Mouse (Mus musculus) kidney, embryonic 15.5 days (tissue): ENCODE measurements around the gene Zfp648. TPM values are rescaled to one million over a fixed set of nuclear protein-coding genes. Genes with fewer than 3 reads are reported as not detected.

Experiments used
- ATAC-seq: fragments of 200-750 bp; cut with Nextera tagmentation; replicated peaks from 2 replicates; pipeline ENCODE4 v1.8.0; 2017; ENCODE audit warnings: moderate TSS enrichment; ENCODE audit not compliant: low FRiP score
- H3K27ac ChIP-seq: fragments of 300-500 bp; sonication (generic); 2 replicates; pipeline ENCODE4 v1.5.1; 2015; ENCODE audit warnings: mild to moderate bottlenecking, inconsistent platforms
- H3K27me3 ChIP-seq: fragments of 300-500 bp; sonication (generic); 2 replicates; pipeline ENCODE4 v1.6.1; 2015; ENCODE audit warnings: inconsistent platforms
- H3K36me3 ChIP-seq: fragments of 300-500 bp; sonication (generic); 2 replicates; pipeline ENCODE4 v1.6.1; 2015; ENCODE audit warnings: inconsistent platforms
- H3K4me1 ChIP-seq: fragments of 300-500 bp; sonication (generic); 2 replicates; pipeline ENCODE4 v1.6.1; 2015; ENCODE audit warnings: inconsistent platforms
- H3K4me2 ChIP-seq: fragments of 300-500 bp; sonication (generic); 2 replicates; pipeline ENCODE4 v1.6.1; 2015; ENCODE audit warnings: moderate library complexity, mild to moderate bottlenecking, inconsistent platforms
- H3K4me3 ChIP-seq: fragments of 300-500 bp; sonication (generic); replicated peaks from 2 replicates; pipeline ENCODE4 v1.5.1; 2015; ENCODE audit warnings: mild to moderate bottlenecking, inconsistent platforms
- H3K9ac ChIP-seq: fragments of 300-500 bp; sonication (generic); 2 replicates; pipeline ENCODE4 v1.6.1; 2015; ENCODE audit warnings: mild to moderate bottlenecking, inconsistent platforms
- H3K9me3 ChIP-seq: fragments of 300-500 bp; sonication (generic); replicated peaks from 2 replicates; pipeline ENCODE4 v1.6.1; 2016; ENCODE audit warnings: inconsistent platforms
- WGBS: fragments of 180-500 bp; shearing (Covaris S2); methylation state at CpG from one replicate; pipeline ENCODE4 v1.1.7; 2015; ENCODE audit warnings: mixed read lengths; 5-methylcytosine and 5-hydroxymethylcytosine counted together
- polyA plus RNA-seq: library from polyadenylated mRNA; unstranded; fragments of >200 nt; fragmentation: Nextera tagmentation; extraction: Ambion mirVana; gene quantifications from 2 replicates; pipeline ENCODE4 v1.2.1, GENCODE M21; 2015

Zfp648 gene
- polyA plus RNA-seq: 0.26 and 0.28 TPM in 2 replicates

GRCm38 (mm10) chr1:154200955-154201722 is at the start of gene Zfp648:
Gene Zfp648, plus strand, starts transcription at chr1:154201187.
- no peaks in the 10 kb centered on the region for H3K9me3 ChIP-seq
- peak; percentile 50 for ATAC-seq
- H3K4me3 ChIP-seq: no peak within 1 kb of the TSS
- no peak within 1 kb of the TSS for H3K9ac ChIP-seq
- peak within 1 kb of the TSS; percentile 32; the same call in 1 of the 2 replicates for H3K27ac ChIP-seq
- H3K4me1 ChIP-seq: peaks cover 25% of the 10 kb centered on the region
- 43% methylated on average over 14 of the region's 14 CpGs for WGBS
- H3K27me3 ChIP-seq: peaks cover 32% of the 10 kb centered on the region
- no peaks in the 10 kb centered on the region for H3K36me3 ChIP-seq
- H3K4me2 ChIP-seq: no peak within 1 kb of the TSS

- H3K27ac ChIP-seq: no peak overlapping the region
- H3K9me3 ChIP-seq: no peaks in the 10 kb centered on the region
- 83% methylated on average over 1 of the region's 1 CpGs for WGBS
- H3K27me3 ChIP-seq: no peaks in the 10 kb centered on the region
- H3K4me1 ChIP-seq: peaks cover 21% of the 10 kb centered on the region
- ATAC-seq: no peak
- no peak overlapping the region for H3K4me2 ChIP-seq
- H3K9ac ChIP-seq: no peak overlapping the region
- no peaks in the 10 kb centered on the region for H3K36me3 ChIP-seq
- H3K4me3 ChIP-seq: no peak overlapping the region
Measured at GRCm38 (mm10) chr1:154152539-154152938, 48.4 kb upstream of the Zfp648 start.

- no peak overlapping the region for H3K4me2 ChIP-seq
- no peak overlapping the region for H3K4me3 ChIP-seq
- WGBS: 80% methylated on average over 7 of the region's 7 CpGs
- H3K27ac ChIP-seq: no peak overlapping the region
- no peaks in the 10 kb centered on the region for H3K36me3 ChIP-seq
- H3K4me1 ChIP-seq: peaks cover 18% of the 10 kb centered on the region
- H3K27me3 ChIP-seq: no peaks in the 10 kb centered on the region
- no peaks in the 10 kb centered on the region for H3K9me3 ChIP-seq
- ATAC-seq: no peak
- no peak overlapping the region for H3K9ac ChIP-seq
Measured at GRCm38 (mm10) chr1:154153800-154154199, 47.2 kb upstream of the Zfp648 start.

- Histone ChIP-seq H3K4me2 (no peak overlapping the region), H3K4me1 (no peaks in the 10 kb centered on the region), H3K36me3 (no peaks in the 10 kb centered on the region), H3K27ac (no peak overlapping the region), H3K4me3 (no peak overlapping the region), H3K27me3 (no peaks in the 10 kb centered on the region), H3K9me3 (no peaks in the 10 kb centered on the region), H3K9ac (no peak overlapping the region)
- no peak for ATAC-seq
- 66% methylated on average over 14 of the region's 14 CpGs for WGBS
Measured at GRCm38 (mm10) chr1:154156177-154157062, 44.6 kb upstream of the Zfp648 start.

GRCm38 (mm10) chr1:154157131-154157530 is 43.9 kb upstream of the Zfp648 start:
- Histone ChIP-seq H3K9ac (no peak overlapping the region), H3K9me3 (no peaks in the 10 kb centered on the region), H3K4me1 (no peaks in the 10 kb centered on the region), H3K27me3 (no peaks in the 10 kb centered on the region), H3K27ac (no peak overlapping the region), H3K36me3 (no peaks in the 10 kb centered on the region), H3K4me2 (no peak overlapping the region), H3K4me3 (no peak overlapping the region)
- WGBS: 64% methylated on average over 4 of the region's 4 CpGs
- no peak for ATAC-seq

GRCm38 (mm10) chr1:154167696-154168095 is 33.3 kb upstream of the Zfp648 start:
- no peak overlapping the region for H3K4me3 ChIP-seq
- H3K27me3 ChIP-seq: no peaks in the 10 kb centered on the region
- 86% methylated on average over 6 of the region's 6 CpGs for WGBS
- no peak for ATAC-seq
- H3K9ac ChIP-seq: no peak overlapping the region
- no peaks in the 10 kb centered on the region for H3K4me1 ChIP-seq
- H3K9me3 ChIP-seq: no peaks in the 10 kb centered on the region
- H3K27ac ChIP-seq: no peak overlapping the region
- H3K36me3 ChIP-seq: no peaks in the 10 kb centered on the region
- H3K4me2 ChIP-seq: no peak overlapping the region

GRCm38 (mm10) chr1:154175334-154175733 is 25.7 kb upstream of the Zfp648 start:
- Histone ChIP-seq H3K27ac (no peak overlapping the region), H3K4me3 (no peak overlapping the region), H3K27me3 (no peaks in the 10 kb centered on the region), H3K4me1 (no peaks in the 10 kb centered on the region), H3K9me3 (no peaks in the 10 kb centered on the region), H3K36me3 (no peaks in the 10 kb centered on the region), H3K9ac (no peak overlapping the region), H3K4me2 (no peak overlapping the region)
- WGBS: 84% methylated on average over 6 of the region's 6 CpGs
- ATAC-seq: no peak

- ATAC-seq: no peak
- H3K27ac ChIP-seq: no peak overlapping the region
- H3K4me2 ChIP-seq: no peak overlapping the region
- H3K9ac ChIP-seq: no peak overlapping the region
- H3K9me3 ChIP-seq: no peaks in the 10 kb centered on the region
- H3K4me1 ChIP-seq: peaks cover 6% of the 10 kb centered on the region; the same call in 1 of the 2 replicates
- H3K4me3 ChIP-seq: no peak overlapping the region
- H3K36me3 ChIP-seq: no peaks in the 10 kb centered on the region
- WGBS: 88% methylated on average over 4 of the region's 4 CpGs
- H3K27me3 ChIP-seq: no peaks in the 10 kb centered on the region
Measured at GRCm38 (mm10) chr1:154177781-154178180, 23.2 kb upstream of the Zfp648 start.

- H3K4me3 ChIP-seq: no peak overlapping the region
- no peaks in the 10 kb centered on the region for H3K9me3 ChIP-seq
- no peak overlapping the region for H3K27ac ChIP-seq
- no peak overlapping the region for H3K9ac ChIP-seq
- ATAC-seq: no peak
- WGBS: 89% methylated on average over 8 of the region's 8 CpGs
- peaks cover 7% of the 10 kb centered on the region; the same call in 1 of the 2 replicates for H3K4me1 ChIP-seq
- no peaks in the 10 kb centered on the region for H3K36me3 ChIP-seq
- no peak overlapping the region for H3K4me2 ChIP-seq
- H3K27me3 ChIP-seq: no peaks in the 10 kb centered on the region
Measured at GRCm38 (mm10) chr1:154178541-154179155, 22.3 kb upstream of the Zfp648 start.

GRCm38 (mm10) chr1:154180952-154181351 is 20.0 kb upstream of the Zfp648 start:
- no peaks in the 10 kb centered on the region for H3K27me3 ChIP-seq
- peak; percentile 90 for ATAC-seq
- no peak overlapping the region for H3K9ac ChIP-seq
- no peak overlapping the region for H3K4me2 ChIP-seq
- H3K36me3 ChIP-seq: no peaks in the 10 kb centered on the region
- no peak overlapping the region for H3K4me3 ChIP-seq
- H3K9me3 ChIP-seq: no peaks in the 10 kb centered on the region
- 27% methylated on average over 2 of the region's 2 CpGs for WGBS
- H3K4me1 ChIP-seq: peaks cover 7% of the 10 kb centered on the region; the same call in 1 of the 2 replicates
- no peak overlapping the region for H3K27ac ChIP-seq

- peaks cover 7% of the 10 kb centered on the region; the same call in 1 of the 2 replicates for H3K4me1 ChIP-seq
- no peak overlapping the region for H3K4me3 ChIP-seq
- 69% methylated on average over 6 of the region's 6 CpGs for WGBS
- peak; percentile 40; the same call in 1 of the 2 replicates for ATAC-seq
- no peak overlapping the region for H3K9ac ChIP-seq
- no peak overlapping the region for H3K4me2 ChIP-seq
- H3K27ac ChIP-seq: peak overlapping the region; percentile 73
- no peaks in the 10 kb centered on the region for H3K27me3 ChIP-seq
- no peaks in the 10 kb centered on the region for H3K36me3 ChIP-seq
- no peaks in the 10 kb centered on the region for H3K9me3 ChIP-seq
Measured at GRCm38 (mm10) chr1:154182396-154183076, 18.5 kb upstream of the Zfp648 start.
